ENCODE assay signal across 13 mouse cellular contexts in genomic region chr5:146147903-146148302, GRCm38 (mm10). TPM values are rescaled to one million over a fixed set of nuclear protein-coding genes. Genes with fewer than 3 reads are reported as not detected.
A peak's percentile ranks its signal among the peaks of the same experiment; 100 is the strongest.
DNase-seq lines count a peak whose midpoint lies in the region; ATAC-seq lines count a peak whose summit lies in the region.
"Had no signal": no experiment of that assay in that cellular context is flagged by ENCODE, and none has a peak within 500 bp of the region (broad histone marks: within the 10 kb centered on the region; RNA-seq: fewer than 3 reads in every experiment).

No protein-coding gene starts in this region.

- 40% methylated on average over 2 of the region's 2 CpGs for WGBS in intestine, embryonic 14.5 days
- 43% methylated on average over 2 of the region's 2 CpGs for WGBS in intestine, embryonic 15.5 days
- 47% methylated on average over 2 of the region's 2 CpGs for WGBS in limb, embryonic 11.5 days

- H3K4me1 ChIP-seq in intestine, embryonic 14.5 days (replicated peaks; ENCODE audit: control insufficient read depth, insufficient read depth, low read length): no peaks in the 10 kb centered on the region
- H3K4me1 ChIP-seq in intestine, embryonic 15.5 days (replicated peaks): no peaks in the 10 kb centered on the region
- no peaks in the 10 kb centered on the region for H3K4me1 ChIP-seq in limb, embryonic 11.5 days (ENCODE audit: control insufficient read depth, insufficient read depth, low read length)
- H3K4me1 ChIP-seq: forebrain, embryonic 13.5 days had no signal

- no peaks in the 10 kb centered on the region for H3K9me3 ChIP-seq in intestine, embryonic 14.5 days (ENCODE audit: control insufficient read depth, low read length)
- no peaks in the 10 kb centered on the region for H3K9me3 ChIP-seq in intestine, embryonic 15.5 days
- no peaks in the 10 kb centered on the region; the same call in 1 of the 2 replicates for H3K9me3 ChIP-seq in limb, embryonic 11.5 days (ENCODE audit: control insufficient read depth, low read length)

- H3K27me3 ChIP-seq in intestine, embryonic 14.5 days (replicated peaks; ENCODE audit: control insufficient read depth, insufficient read depth, low read length): no peaks in the 10 kb centered on the region
- no peaks in the 10 kb centered on the region for H3K27me3 ChIP-seq in intestine, embryonic 15.5 days (replicated peaks)
- no peaks in the 10 kb centered on the region for H3K27me3 ChIP-seq in limb, embryonic 11.5 days (ENCODE audit: control insufficient read depth, insufficient read depth, low read length)
- H3K27me3 ChIP-seq: forebrain, embryonic 13.5 days had no signal

- no peak overlapping the region for H3K27ac ChIP-seq in intestine, embryonic 14.5 days (ENCODE audit: low read depth)
- H3K27ac ChIP-seq in intestine, embryonic 15.5 days: no peak overlapping the region
- no peak overlapping the region for H3K27ac ChIP-seq in limb, embryonic 11.5 days (replicated peaks; ENCODE audit: low read depth, low read length)
- H3K27ac ChIP-seq: forebrain, embryonic 13.5 days; heart, adult 2 months had no signal

- H3K4me3 ChIP-seq in intestine, embryonic 14.5 days (ENCODE audit: low read depth, low read length): no peak overlapping the region
- no peak overlapping the region for H3K4me3 ChIP-seq in intestine, embryonic 15.5 days (replicated peaks)
- no peak overlapping the region for H3K4me3 ChIP-seq in limb, embryonic 11.5 days (ENCODE audit: low read depth, low read length)
- H3K4me3 ChIP-seq: forebrain, embryonic 13.5 days; heart, adult 2 months had no signal

- no peak overlapping the region for H3K9ac ChIP-seq in intestine, embryonic 14.5 days (ENCODE audit: low read length)
- no peak overlapping the region for H3K9ac ChIP-seq in intestine, embryonic 15.5 days
- no peak overlapping the region for H3K9ac ChIP-seq in limb, embryonic 11.5 days (ENCODE audit: low read length)
- H3K9ac ChIP-seq: forebrain, embryonic 13.5 days had no signal

- no peak overlapping the region for H3K4me2 ChIP-seq in intestine, embryonic 14.5 days (ENCODE audit: low read length)
- H3K4me2 ChIP-seq in intestine, embryonic 15.5 days (replicated peaks): no peak overlapping the region
- no peak overlapping the region for H3K4me2 ChIP-seq in limb, embryonic 11.5 days (ENCODE audit: low read depth, severe bottlenecking)
- H3K4me2 ChIP-seq: forebrain, embryonic 13.5 days had no signal

- ATAC-seq in intestine, embryonic 14.5 days (replicated peaks; ENCODE audit: low FRiP score, low TSS enrichment, low read depth): no peak
- no peak for ATAC-seq in intestine, embryonic 15.5 days
- no peak for ATAC-seq in limb, embryonic 11.5 days (ENCODE audit: insufficient number of reproducible peaks, low FRiP score, low TSS enrichment, low read depth)
- no peak for ATAC-seq in monocyte, adult 5-6 weeks (replicated peaks; ENCODE audit: insufficient number of reproducible peaks, low FRiP score, low TSS enrichment, poor library complexity, severe bottlenecking)
- ATAC-seq: forebrain, embryonic 13.5 days had no signal

- H3K36me3 ChIP-seq in intestine, embryonic 14.5 days (ENCODE audit: control insufficient read depth, insufficient read depth, low read length): no peaks in the 10 kb centered on the region
- H3K36me3 ChIP-seq in intestine, embryonic 15.5 days: no peaks in the 10 kb centered on the region
- no peaks in the 10 kb centered on the region for H3K36me3 ChIP-seq in limb, embryonic 11.5 days (ENCODE audit: control insufficient read depth, insufficient read depth, low read length)

- peak; percentile 56 for DNase-seq in intestine, embryonic 14.5 days (ENCODE audit: low spot score)
- DNase-seq in 416B (ENCODE audit: low read depth) (peak; percentile 38), NIH3T3 (ENCODE audit: low read depth) (peak; percentile 41)
- peak; percentile 68 for DNase-seq in limb, embryonic 11.5 days (ENCODE audit: low spot score)
- no peak for DNase-seq in left cerebral cortex, adult 8-10 months (ENCODE audit: low spot score in 2 of 2)
- DNase-seq in lung, adult 18-20 months: no peak
- DNase-seq: heart, adult 2 months; kidney, adult 18-20 months; layer of hippocampus, postnatal 36 days had no signal

RNA-seq across cellular contexts. Expression of gene Gm5565, which starts 12.4 kb away (rescaled TPM):
- polyA plus RNA-seq in intestine, embryonic 14.5 days (2014; fragmentation: Nextera tagmentation; extraction: Ambion mirVana): not detected in 2 replicates
- not detected in 2 replicates for polyA plus RNA-seq in intestine, embryonic 15.5 days (2015; fragmentation: Nextera tagmentation; extraction: Ambion mirVana)
- polyA plus RNA-seq in limb, embryonic 11.5 days (2014; fragmentation: Nextera tagmentation; extraction: Ambion mirVana): not detected in 2 replicates
- total RNA-seq in left cerebral cortex, adult 8-10 months (2022): not detected
- not detected in 3 replicates for total RNA-seq in monocyte, adult 5-6 weeks (2017)
- total RNA-seq: heart, adult 2 months; layer of hippocampus, postnatal 36 days had no signal
- polyA plus RNA-seq: forebrain, embryonic 13.5 days; heart, adult 2 months; liver, embryonic 16.5 days had no signal

RNA-seq across cellular contexts. Expression of gene Gm6309, which starts 22.6 kb away (rescaled TPM):
- not detected in 2 replicates for polyA plus RNA-seq in intestine, embryonic 14.5 days (2014; fragmentation: Nextera tagmentation; extraction: Ambion mirVana)
- polyA plus RNA-seq in intestine, embryonic 15.5 days (2015; fragmentation: Nextera tagmentation; extraction: Ambion mirVana): not detected in 2 replicates
- not detected in 2 replicates for polyA plus RNA-seq in limb, embryonic 11.5 days (2014; fragmentation: Nextera tagmentation; extraction: Ambion mirVana)
- not detected for total RNA-seq in left cerebral cortex, adult 8-10 months (2022)
- total RNA-seq in monocyte, adult 5-6 weeks (2017): not detected in 3 replicates
- total RNA-seq: heart, adult 2 months; layer of hippocampus, postnatal 36 days had no signal
- polyA plus RNA-seq: forebrain, embryonic 13.5 days; heart, adult 2 months; liver, embryonic 16.5 days had no signal

RNA-seq across cellular contexts. Expression of gene 1700001J03Rik, which starts 37.2 kb away (rescaled TPM):
- polyA plus RNA-seq in intestine, embryonic 14.5 days (2014; fragmentation: Nextera tagmentation; extraction: Ambion mirVana): not detected in 2 replicates
- polyA plus RNA-seq in intestine, embryonic 15.5 days (2015; fragmentation: Nextera tagmentation; extraction: Ambion mirVana): not detected in 2 replicates
- polyA plus RNA-seq in limb, embryonic 11.5 days (2014; fragmentation: Nextera tagmentation; extraction: Ambion mirVana): not detected in 2 replicates
- total RNA-seq in left cerebral cortex, adult 8-10 months (2022): 1 to 10 TPM; 1.2 to 1.8 (median 1.4) TPM
- not detected in 3 replicates for total RNA-seq in monocyte, adult 5-6 weeks (2017)
- polyA plus RNA-seq: forebrain, embryonic 13.5 days; liver, embryonic 16.5 days had no signal

Comparison
In these comparisons a context has a peak if more than half of its experiments do, and no peak if none do; other contexts are left out.
1. DNase-seq: peak in intestine, embryonic 14.5 days (single experiment), 416B (single experiment), NIH3T3 (single experiment) and limb, embryonic 11.5 days (single experiment); none in left cerebral cortex, adult 8-10 months (0 of 2) and lung, adult 18-20 months (0 of 2).